Mouse (Mus musculus): ENCODE measurements around the gene Cfdp1. TPM values are rescaled to one million over a fixed set of nuclear protein-coding genes. Genes with fewer than 3 reads are reported as not detected.

Gene Cfdp1
- 184 and 193 TPM in 2 replicates for polyA plus RNA-seq (2015; fragmentation: Nextera tagmentation; extraction: Ambion mirVana)

- WGBS = under 1% methylated on average over 53 of the region's 53 CpGs
- Histone ChIP-seq H3K9me3 (replicated peaks) (no peaks in the 10 kb centered on the region), H3K36me3 (ENCODE audit: poor library complexity, severe bottlenecking) (no peaks in the 10 kb centered on the region), H3K27ac (no peak within 1 kb of the TSS), H3K9ac (peak within 1 kb of the TSS; percentile 93), H3K4me1 (peaks cover 14% of the 10 kb centered on the region), H3K27me3 (no peaks in the 10 kb centered on the region), H3K4me2 (peak within 1 kb of the TSS; percentile 92), H3K4me3 (peak within 1 kb of the TSS; percentile 97)
- peak; percentile 100 for ATAC-seq
These were observed at the start of gene Cfdp1 for GRCm38 (mm10) chr8:111853861-111854501. Gene Cfdp1, minus strand, starts transcription at chr8:111854291.

GRCm38 (mm10) chr8:111902080-111902479 is 48.0 kb upstream of the Cfdp1 start:
- WGBS = 44% methylated on average over 5 of the region's 5 CpGs
- no peaks in the 10 kb centered on the region for H3K27me3 ChIP-seq

DNA sequence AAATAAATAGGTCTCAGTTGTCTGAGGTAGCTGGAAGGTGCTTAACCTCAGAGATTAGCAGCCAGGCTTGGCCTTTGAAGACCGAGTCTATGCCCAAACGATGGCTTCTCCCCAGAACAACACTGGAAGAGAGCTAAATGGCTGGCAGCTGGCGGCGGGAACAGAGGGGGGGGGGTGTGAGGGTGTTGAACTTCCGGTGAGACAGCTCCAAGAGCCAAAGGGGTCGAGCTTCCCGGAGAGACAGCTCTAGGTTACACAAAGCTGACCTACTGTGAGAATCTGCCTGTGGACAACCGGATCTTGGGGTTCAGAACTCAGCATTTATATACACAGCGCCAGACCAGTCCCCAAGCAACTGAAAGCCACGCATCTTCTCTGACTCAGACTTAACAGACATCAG is 44.5 kb upstream of the Cfdp1 start:
- no peaks in the 10 kb centered on the region for H3K4me1 ChIP-seq
- H3K9me3 ChIP-seq (replicated peaks) = no peaks in the 10 kb centered on the region
- ATAC-seq = no peak
- no peak overlapping the region for H3K27ac ChIP-seq
- 36% methylated on average over 10 of the region's 10 CpGs for WGBS
- H3K36me3 ChIP-seq (ENCODE audit: poor library complexity, severe bottlenecking) = no peaks in the 10 kb centered on the region
- no peak overlapping the region for H3K4me2 ChIP-seq
- no peak overlapping the region for H3K4me3 ChIP-seq
- H3K27me3 ChIP-seq = no peaks in the 10 kb centered on the region
- no peak overlapping the region for H3K9ac ChIP-seq

More at GRCm38 (mm10) chr8:111902080-111902479, 48.0 kb upstream of the Cfdp1 start:
- no peak for ATAC-seq
- no peak overlapping the region for H3K27ac ChIP-seq
- H3K9ac ChIP-seq = no peak overlapping the region
- no peaks in the 10 kb centered on the region for H3K4me1 ChIP-seq
- no peaks in the 10 kb centered on the region for H3K36me3 ChIP-seq (ENCODE audit: poor library complexity, severe bottlenecking)
- H3K4me3 ChIP-seq = no peak overlapping the region
- no peaks in the 10 kb centered on the region for H3K9me3 ChIP-seq (replicated peaks)
- no peak overlapping the region for H3K4me2 ChIP-seq

DNA sequence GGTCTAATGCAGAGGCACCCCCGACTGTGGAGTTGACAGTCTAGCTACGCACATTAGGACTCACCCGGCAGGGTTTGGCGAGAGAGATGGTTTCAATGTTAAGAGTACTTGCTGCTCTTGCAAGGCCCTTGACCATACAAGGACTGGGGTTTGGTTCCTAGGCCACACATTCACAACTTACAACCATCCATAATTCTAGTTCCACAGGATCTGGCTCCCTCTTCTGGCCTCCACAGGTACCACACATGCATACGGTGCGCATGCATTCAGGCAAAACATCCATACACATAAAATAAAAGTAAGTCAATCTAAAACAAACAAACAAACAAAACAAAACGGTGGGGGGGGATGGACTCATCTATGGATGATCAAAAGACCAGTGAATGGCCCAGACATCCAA is 40.9 kb upstream of the Cfdp1 start:
- no peak overlapping the region for H3K9ac ChIP-seq
- no peak overlapping the region for H3K4me3 ChIP-seq
- H3K36me3 ChIP-seq (ENCODE audit: poor library complexity, severe bottlenecking) = no peaks in the 10 kb centered on the region
- H3K27me3 ChIP-seq = peaks cover 27% of the 10 kb centered on the region
- WGBS = 84% methylated on average over 7 of the region's 7 CpGs
- no peak overlapping the region for H3K27ac ChIP-seq
- no peak overlapping the region for H3K4me2 ChIP-seq
- peaks cover 8% of the 10 kb centered on the region for H3K4me1 ChIP-seq
- ATAC-seq = no peak
- H3K9me3 ChIP-seq (replicated peaks) = no peaks in the 10 kb centered on the region

GRCm38 (mm10) chr8:111892615-111893014 is 38.5 kb upstream of the Cfdp1 start:
- H3K4me1 ChIP-seq = peaks cover 11% of the 10 kb centered on the region
- no peak overlapping the region for H3K27ac ChIP-seq
- H3K27me3 ChIP-seq = peaks cover 48% of the 10 kb centered on the region
- H3K9ac ChIP-seq = no peak overlapping the region
- no peaks in the 10 kb centered on the region for H3K36me3 ChIP-seq (ENCODE audit: poor library complexity, severe bottlenecking)
- no peaks in the 10 kb centered on the region for H3K9me3 ChIP-seq (replicated peaks)
- H3K4me3 ChIP-seq = no peak overlapping the region
- 74% methylated on average over 5 of the region's 5 CpGs for WGBS
- ATAC-seq = no peak
- H3K4me2 ChIP-seq = no peak overlapping the region

DNA sequence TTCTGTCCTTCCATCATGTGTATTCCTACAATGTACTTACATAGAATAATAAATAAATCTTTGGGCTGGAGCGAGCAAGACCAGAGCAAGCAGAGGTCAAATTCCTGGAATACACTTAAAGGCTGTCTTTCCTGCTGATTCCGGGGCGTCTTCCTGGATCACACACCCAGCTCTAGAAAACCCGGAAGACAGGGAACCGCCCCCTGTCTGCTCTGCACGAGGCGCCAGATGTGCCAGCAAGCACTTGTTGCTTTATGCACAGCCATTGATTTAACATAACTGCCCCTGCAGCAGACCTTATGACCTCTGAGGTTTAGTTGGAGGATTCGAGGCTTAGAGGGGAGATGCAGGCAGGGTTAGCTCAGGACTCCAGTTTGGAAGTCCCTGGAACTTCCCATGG is 37.9 kb upstream of the Cfdp1 start:
- no peaks in the 10 kb centered on the region for H3K9me3 ChIP-seq (replicated peaks)
- 63% methylated on average over 8 of the region's 8 CpGs for WGBS
- H3K9ac ChIP-seq = no peak overlapping the region
- H3K36me3 ChIP-seq (ENCODE audit: poor library complexity, severe bottlenecking) = no peaks in the 10 kb centered on the region
- H3K4me1 ChIP-seq = peaks cover 11% of the 10 kb centered on the region
- ATAC-seq = no peak
- peaks cover 52% of the 10 kb centered on the region for H3K27me3 ChIP-seq
- no peak overlapping the region for H3K4me3 ChIP-seq
- H3K4me2 ChIP-seq = no peak overlapping the region
- no peak overlapping the region for H3K27ac ChIP-seq

DNA sequence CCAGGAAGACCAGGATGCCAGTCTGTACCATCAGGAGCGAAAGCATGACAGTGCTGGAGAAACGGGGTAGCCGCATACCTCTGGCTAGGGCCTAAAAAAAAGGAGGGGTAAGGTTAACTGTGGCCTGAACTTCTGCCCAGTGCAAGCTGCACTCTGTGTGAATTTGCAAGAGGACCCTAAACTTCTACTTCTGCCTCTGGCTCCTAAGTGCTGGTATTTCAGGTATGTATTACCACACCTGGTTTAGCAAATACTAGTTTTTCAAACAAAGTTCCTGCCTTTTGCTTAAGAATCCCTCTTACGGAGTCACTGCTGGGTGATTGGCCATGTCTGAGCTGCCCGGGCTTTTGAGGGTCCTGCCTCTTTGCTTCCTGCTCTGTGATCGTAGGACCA is 36.8 kb upstream of the Cfdp1 start:
- Histone ChIP-seq H3K4me3 (no peak overlapping the region), H3K27me3 (peaks cover 59% of the 10 kb centered on the region), H3K4me2 (no peak overlapping the region), H3K4me1 (peaks cover 11% of the 10 kb centered on the region), H3K9me3 (replicated peaks) (no peaks in the 10 kb centered on the region), H3K36me3 (ENCODE audit: poor library complexity, severe bottlenecking) (no peaks in the 10 kb centered on the region), H3K9ac (no peak overlapping the region), H3K27ac (no peak overlapping the region)
- no peak for ATAC-seq
- WGBS = 58% methylated on average over 6 of the region's 6 CpGs

DNA sequence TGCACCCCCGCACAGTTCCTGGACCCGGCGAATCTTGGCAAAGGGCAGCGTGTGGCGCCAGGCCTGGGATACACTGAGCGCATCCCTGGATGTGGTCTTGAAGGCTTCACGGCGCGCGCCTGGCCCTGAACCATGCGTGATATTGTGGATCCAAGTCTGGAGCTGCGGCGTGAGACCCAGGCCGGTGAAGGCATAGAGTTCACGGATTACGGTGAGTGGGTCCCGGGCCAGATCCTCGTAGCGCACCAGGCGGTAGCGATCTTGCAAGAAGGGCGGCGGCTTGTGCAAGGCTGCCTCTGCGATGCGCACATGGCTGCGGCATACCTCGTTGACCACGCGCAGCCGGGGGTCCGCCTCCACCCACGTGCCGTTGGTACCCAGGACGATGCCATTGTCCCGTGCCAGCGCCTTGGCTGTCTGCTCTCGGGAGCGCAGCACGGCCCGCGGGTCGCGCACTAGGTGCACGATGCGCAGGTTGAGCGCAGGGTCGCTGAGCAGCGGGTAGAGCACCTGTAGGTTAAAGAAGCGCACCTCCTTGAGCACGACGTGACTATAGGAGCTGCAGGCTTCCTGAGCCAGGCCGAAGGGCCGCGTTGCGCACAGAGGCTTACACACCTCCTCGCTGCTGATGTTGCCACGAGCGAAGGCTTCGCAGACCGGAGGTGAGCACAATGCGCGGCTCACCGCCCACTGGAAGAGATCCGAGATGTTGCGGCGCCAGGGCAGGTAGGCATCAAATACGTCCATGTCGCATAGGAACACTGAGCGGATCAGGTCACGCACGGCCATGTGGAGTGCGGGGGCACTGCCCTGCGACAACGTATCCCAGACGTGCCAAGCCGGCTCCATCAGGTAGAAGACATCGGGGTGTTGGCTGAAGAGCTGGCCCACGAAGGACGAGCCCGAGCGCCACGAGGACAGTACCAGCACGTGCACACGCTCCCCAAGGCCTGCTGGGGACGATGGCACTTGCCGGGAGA is 36.1 kb upstream of the Cfdp1 start:
- Histone ChIP-seq H3K9ac (peak overlapping the region; percentile 45; the same call in 1 of the 2 replicates), H3K9me3 (replicated peaks) (no peaks in the 10 kb centered on the region), H3K4me3 (peak overlapping the region; percentile 32), H3K4me2 (peak overlapping the region; percentile 57), H3K36me3 (ENCODE audit: poor library complexity, severe bottlenecking) (no peaks in the 10 kb centered on the region), H3K27ac (no peak overlapping the region), H3K4me1 (peaks cover 11% of the 10 kb centered on the region), H3K27me3 (peaks cover 59% of the 10 kb centered on the region)
- no peak for ATAC-seq
- 11% methylated on average over 86 of the region's 86 CpGs for WGBS

DNA sequence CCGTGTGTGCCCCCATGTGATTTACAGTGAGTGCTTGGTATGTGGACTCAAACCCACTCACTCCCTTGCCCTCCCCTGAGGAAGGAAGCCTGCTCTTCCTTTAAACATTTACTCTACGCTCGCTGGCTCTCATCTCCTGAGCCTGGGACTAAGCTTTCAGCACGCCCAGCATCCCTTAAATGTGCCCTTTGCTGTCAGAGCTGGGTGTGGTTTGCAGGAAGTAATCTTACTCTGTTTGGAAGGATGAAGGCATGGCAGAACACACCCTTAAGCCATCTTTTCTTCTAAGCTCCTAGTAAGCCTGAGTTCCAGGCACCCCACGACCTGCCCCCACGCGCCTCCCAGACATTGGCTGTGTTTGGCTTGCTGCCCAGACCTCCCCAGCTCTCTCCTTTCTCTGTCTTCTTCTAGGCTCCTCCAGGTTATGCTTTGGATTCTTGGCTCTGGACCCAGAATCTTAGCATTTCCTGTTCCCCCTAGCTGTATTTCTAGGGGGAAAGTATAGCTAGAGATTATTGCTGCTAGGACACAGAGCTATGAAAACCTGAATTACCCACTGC is 34.1 kb upstream of the Cfdp1 start:
- H3K4me2 ChIP-seq = no peak overlapping the region
- peaks cover 59% of the 10 kb centered on the region for H3K27me3 ChIP-seq
- peaks cover 11% of the 10 kb centered on the region for H3K4me1 ChIP-seq
- no peaks in the 10 kb centered on the region for H3K36me3 ChIP-seq (ENCODE audit: poor library complexity, severe bottlenecking)
- H3K27ac ChIP-seq = no peak overlapping the region
- WGBS = 38% methylated on average over 7 of the region's 7 CpGs
- H3K9ac ChIP-seq = no peak overlapping the region
- H3K4me3 ChIP-seq = no peak overlapping the region
- H3K9me3 ChIP-seq (replicated peaks) = no peaks in the 10 kb centered on the region
- no peak for ATAC-seq

- Histone ChIP-seq H3K27ac (no peak overlapping the region), H3K9me3 (replicated peaks) (no peaks in the 10 kb centered on the region), H3K4me3 (no peak overlapping the region), H3K36me3 (ENCODE audit: poor library complexity, severe bottlenecking) (no peaks in the 10 kb centered on the region), H3K4me2 (no peak overlapping the region), H3K9ac (no peak overlapping the region), H3K4me1 (peaks cover 11% of the 10 kb centered on the region), H3K27me3 (peaks cover 57% of the 10 kb centered on the region)
- no peak for ATAC-seq
- 75% methylated on average over 1 of the region's 1 CpGs for WGBS
These were observed 33.4 kb upstream of the Cfdp1 start for GRCm38 (mm10) chr8:111887479-111887878.

- no peaks in the 10 kb centered on the region for H3K4me1 ChIP-seq
- no peaks in the 10 kb centered on the region for H3K9me3 ChIP-seq (replicated peaks)
- H3K4me2 ChIP-seq = no peak overlapping the region
- 88% methylated on average over 4 of the region's 4 CpGs for WGBS
- H3K9ac ChIP-seq = no peak overlapping the region
- no peak for ATAC-seq
- peaks cover 21% of the 10 kb centered on the region for H3K27me3 ChIP-seq
- H3K36me3 ChIP-seq (ENCODE audit: poor library complexity, severe bottlenecking) = no peaks in the 10 kb centered on the region
- H3K27ac ChIP-seq = no peak overlapping the region
- H3K4me3 ChIP-seq = no peak overlapping the region
These were observed 29.5 kb upstream of the Cfdp1 start for GRCm38 (mm10) chr8:111883615-111884014.

DNA sequence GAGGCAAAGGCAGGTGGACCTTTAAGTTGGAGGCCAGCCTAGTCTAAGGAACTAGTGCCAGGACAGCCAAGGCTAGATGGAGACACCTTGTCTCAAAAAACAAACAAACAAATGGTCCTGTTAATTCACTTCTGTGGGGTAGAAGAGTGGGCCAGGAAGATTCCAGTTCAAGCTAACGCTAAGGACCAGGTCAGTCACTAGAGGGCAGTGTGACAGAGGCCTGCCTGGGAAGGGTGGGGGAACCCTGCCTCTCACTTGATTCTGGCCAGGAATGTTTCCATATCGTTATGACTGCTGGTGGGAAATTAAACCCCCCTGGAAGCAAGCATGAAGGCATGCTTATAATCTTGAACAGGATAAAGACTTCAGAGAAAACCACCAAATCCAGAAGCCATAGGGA is 27.5 kb upstream of the Cfdp1 start:
- H3K4me1 ChIP-seq = no peaks in the 10 kb centered on the region
- H3K27me3 ChIP-seq = 0 out of 2 replicates have a peak, but pooled peaks cover 3% of the 10 kb centered on the region
- H3K36me3 ChIP-seq (ENCODE audit: poor library complexity, severe bottlenecking) = no peaks in the 10 kb centered on the region
- no peak overlapping the region for H3K4me2 ChIP-seq
- no peaks in the 10 kb centered on the region for H3K9me3 ChIP-seq (replicated peaks)
- no peak overlapping the region for H3K9ac ChIP-seq
- H3K4me3 ChIP-seq = no peak overlapping the region
- no peak for ATAC-seq
- H3K27ac ChIP-seq = no peak overlapping the region
- WGBS = 4% methylated on average over 2 of the region's 2 CpGs
